ENCODE assay signal across 8 mouse cellular contexts in genomic region chr13:23506351-23506750, GRCm38 (mm10). TPM values are rescaled to one million over a fixed set of nuclear protein-coding genes. Genes with fewer than 3 reads are reported as not detected.
A peak's percentile ranks its signal among the peaks of the same experiment; 100 is the strongest.
DNase-seq lines count a peak whose midpoint lies in the region; ATAC-seq and TF ChIP-seq lines count a peak whose summit lies in the region.

No protein-coding gene starts in this region.

- no peaks in the 10 kb centered on the region for H3K27me3 ChIP-seq in heart, adult 2 months (ENCODE audit: control insufficient read depth, insufficient read depth, low read length)
- no peaks in the 10 kb centered on the region for H3K27me3 ChIP-seq in heart, embryonic 11.5 days (ENCODE audit: control insufficient read depth, insufficient read depth, low read length)
- H3K27me3 ChIP-seq in neural tube, embryonic 11.5 days (ENCODE audit: control insufficient read depth, insufficient read depth, low read length): no peaks in the 10 kb centered on the region

- H3K36me3 ChIP-seq in heart, adult 2 months (ENCODE audit: control insufficient read depth, insufficient read depth, low read length): no peaks in the 10 kb centered on the region
- H3K36me3 ChIP-seq in heart, embryonic 11.5 days (ENCODE audit: control insufficient read depth, insufficient read depth, low read length): no peaks in the 10 kb centered on the region
- H3K36me3 ChIP-seq in neural tube, embryonic 11.5 days (ENCODE audit: control insufficient read depth, insufficient read depth, low read length): no peaks in the 10 kb centered on the region

- TF ChIP-seq EP300 in heart, adult 2 months (IDR thresholded peaks at IDR 0.05; ENCODE audit: insufficient read depth, low read depth, low read length): no peak

- no peaks in the 10 kb centered on the region for H3K4me1 ChIP-seq in heart, adult 2 months (ENCODE audit: control insufficient read depth, insufficient read depth, low read length)
- H3K4me1 ChIP-seq in heart, embryonic 11.5 days (ENCODE audit: control insufficient read depth, insufficient read depth, low read length): peaks cover 19% of the 10 kb centered on the region
- 0 out of 2 replicates have a peak, but pooled peaks cover 2% of the 10 kb centered on the region for H3K4me1 ChIP-seq in neural tube, embryonic 11.5 days (ENCODE audit: control insufficient read depth, insufficient read depth, low read length)

- no peak for TF ChIP-seq CTCF in heart, adult 2 months (IDR thresholded peaks at IDR 0.05)

- TF ChIP-seq POLR2A in heart, adult 2 months (IDR thresholded peaks at IDR 0.05; ENCODE audit: insufficient read depth, low read depth, low read length): no peak

- no peak overlapping the region for H3K27ac ChIP-seq in heart, adult 2 months
- H3K27ac ChIP-seq in heart, embryonic 11.5 days (ENCODE audit: low read depth, low read length): peak overlapping the region; percentile 31
- H3K27ac ChIP-seq in neural tube, embryonic 11.5 days (ENCODE audit: low read depth, low read length): no peak overlapping the region

- ATAC-seq in heart, embryonic 11.5 days (replicated peaks; ENCODE audit: insufficient number of reproducible peaks, low FRiP score, low TSS enrichment): 0 out of 2 replicates have a peak, but pooled peaks have one; percentile 46
- ATAC-seq in neural tube, embryonic 11.5 days (ENCODE audit: insufficient read depth, low FRiP score, low TSS enrichment): no peak

- no peak overlapping the region for H3K9ac ChIP-seq in heart, adult 2 months (ENCODE audit: low read depth, low read length)
- H3K9ac ChIP-seq in heart, embryonic 11.5 days (ENCODE audit: low read depth, low read length): no peak overlapping the region
- H3K9ac ChIP-seq in neural tube, embryonic 11.5 days (ENCODE audit: low read length): no peak overlapping the region

- 51% methylated on average over 13 of the region's 13 CpGs for WGBS in heart, adult 2 months
- 3% methylated on average over 13 of the region's 13 CpGs for WGBS in heart, embryonic 11.5 days (ENCODE audit: insufficient replicate concordance)
- WGBS in neural tube, embryonic 11.5 days: 1% methylated on average over 13 of the region's 13 CpGs

- intact Hi-C loops in heart, adult 2 months (cut with DNase I): loop anchor here (5.0 kb wide), 1 partner anchor 39 kb away; the partner anchor contains the start of gene Btn1a1

- peak overlapping the region; percentile 70 for H3K4me2 ChIP-seq in heart, embryonic 11.5 days
- peak overlapping the region; percentile 57 for H3K4me2 ChIP-seq in neural tube, embryonic 11.5 days (ENCODE audit: low read depth)

- DNase-seq in heart, adult 2 months: peak; percentile 21 to 43
- no peak for DNase-seq in heart, adult 8-10 months (ENCODE audit: low spot score)
- DNase-seq in NIH3T3 (ENCODE audit: low read depth) (peak; percentile 78), liver (peak; percentile 82)
- peak; percentile 74 for DNase-seq in neural tube, embryonic 11.5 days (ENCODE audit: low spot score)
- DNase-seq in testis, postnatal 14 days (ENCODE audit: low spot score): no peak
- no peak for DNase-seq in ovary, postnatal 14 days (ENCODE audit: low spot score)

- H3K9me3 ChIP-seq in heart, embryonic 11.5 days (replicated peaks; ENCODE audit: control insufficient read depth, low read length): no peaks in the 10 kb centered on the region
- no peaks in the 10 kb centered on the region for H3K9me3 ChIP-seq in neural tube, embryonic 11.5 days (ENCODE audit: control insufficient read depth, low read length)

- H3K79me2 ChIP-seq in heart, adult 2 months (replicated peaks; ENCODE audit: control insufficient read depth, insufficient read depth, low read length): no peaks in the 10 kb centered on the region

- no peak overlapping the region for H3K4me3 ChIP-seq in heart, adult 2 months
- peak overlapping the region; percentile 39 for H3K4me3 ChIP-seq in heart, embryonic 11.5 days (ENCODE audit: low read depth, low read length)
- peak overlapping the region; percentile 33 for H3K4me3 ChIP-seq in neural tube, embryonic 11.5 days (ENCODE audit: low read depth, low read length)

RNA-seq across cellular contexts. Expression of gene Btn2a2, which starts 17.7 kb away (rescaled TPM):
- total RNA-seq in heart, adult 2 months (2021): not detected
- polyA plus RNA-seq in heart, adult 2 months (2012; rRNA removed): not detected in 2 replicates
- total RNA-seq in heart, adult 8-10 months (2022): not detected
- 0.59 and 0.80 TPM in 2 replicates for polyA plus RNA-seq in heart, embryonic 11.5 days (2014; fragmentation: Nextera tagmentation; extraction: Ambion mirVana)
- polyA plus RNA-seq in neural tube, embryonic 11.5 days (2014; fragmentation: Nextera tagmentation; extraction: Ambion mirVana): 0.65 and 0.81 TPM in 2 replicates

RNA-seq across cellular contexts. Expression of gene Hist1h4h, which starts 24.5 kb away (rescaled TPM):
- total RNA-seq in heart, adult 2 months (2021): 100 to 1,000 TPM; 212 to 239 TPM
- 53.1 and 61.9 TPM in 2 replicates for polyA plus RNA-seq in heart, adult 2 months (2012; rRNA removed)
- 100 to 1,000 TPM; 231 to 254 (median 246) TPM for total RNA-seq in heart, adult 8-10 months (2022)
- 2.1 and 3.4 TPM in 2 replicates for polyA plus RNA-seq in heart, embryonic 11.5 days (2014; fragmentation: Nextera tagmentation; extraction: Ambion mirVana)
- 3.4 and 6.8 TPM in 2 replicates for polyA plus RNA-seq in neural tube, embryonic 11.5 days (2014; fragmentation: Nextera tagmentation; extraction: Ambion mirVana)

RNA-seq across cellular contexts. Expression of gene Hist1h2af, which starts 27.4 kb away (rescaled TPM):
- total RNA-seq in heart, adult 2 months (2021): 1 to 10 TPM; 4.4 to 9.8 TPM
- 1.9 and 2.0 TPM in 2 replicates for polyA plus RNA-seq in heart, adult 2 months (2012; rRNA removed)
- 10 to 100 TPM in 1 of 4 experiments, 1 to 10 TPM in 3; 2.4 to 17.9 (median 5.5) TPM for total RNA-seq in heart, adult 8-10 months (2022)
- 1.4 and 2.3 TPM in 2 replicates for polyA plus RNA-seq in heart, embryonic 11.5 days (2014; fragmentation: Nextera tagmentation; extraction: Ambion mirVana)
- 1.6 and 2.1 TPM in 2 replicates for polyA plus RNA-seq in neural tube, embryonic 11.5 days (2014; fragmentation: Nextera tagmentation; extraction: Ambion mirVana)

RNA-seq across cellular contexts. Expression of gene Hist1h3g, which starts 28.9 kb away (rescaled TPM):
- total RNA-seq in heart, adult 2 months (2021): 1 to 10 TPM in 1 of 2 experiments, under 1 TPM in 1; 0.94 to 2.1 TPM
- polyA plus RNA-seq in heart, adult 2 months (2012; rRNA removed): 0.80 and 1.8 TPM in 2 replicates
- 1 to 10 TPM; 3.4 to 5.0 (median 3.8) TPM for total RNA-seq in heart, adult 8-10 months (2022)
- 2.8 and 3.1 TPM in 2 replicates for polyA plus RNA-seq in heart, embryonic 11.5 days (2014; fragmentation: Nextera tagmentation; extraction: Ambion mirVana)
- 3.3 and 4.3 TPM in 2 replicates for polyA plus RNA-seq in neural tube, embryonic 11.5 days (2014; fragmentation: Nextera tagmentation; extraction: Ambion mirVana)

RNA-seq across cellular contexts. Expression of gene Hist1h2bh, which starts 36.8 kb away (rescaled TPM):
- total RNA-seq in heart, adult 2 months (2021): 1 to 10 TPM; 1.1 to 1.2 TPM
- polyA plus RNA-seq in heart, adult 2 months (2012; rRNA removed): 0.29 and 0.61 TPM in 2 replicates
- total RNA-seq in heart, adult 8-10 months (2022): 1 to 10 TPM in 2 of 4 experiments, under 1 TPM in 2; 0.91 to 1.3 (median 1.1) TPM
- 0.43 and 0.66 TPM in 2 replicates for polyA plus RNA-seq in heart, embryonic 11.5 days (2014; fragmentation: Nextera tagmentation; extraction: Ambion mirVana)
- 0.82 and 1.3 TPM in 2 replicates for polyA plus RNA-seq in neural tube, embryonic 11.5 days (2014; fragmentation: Nextera tagmentation; extraction: Ambion mirVana)

Comparison
In these comparisons a context has a peak if more than half of its experiments do, and no peak if none do; other contexts are left out.
1. DNase-seq: peak in heart, adult 2 months (2 of 2), NIH3T3 (single experiment), liver (single experiment) and neural tube, embryonic 11.5 days (single experiment); none in heart, adult 8-10 months (single experiment), testis, postnatal 14 days (single experiment) and ovary, postnatal 14 days (single experiment).